Mouse (Mus musculus) limb, embryonic 13.5 days (tissue): ENCODE measurements around the gene Nol7. TPM values are rescaled to one million over a fixed set of nuclear protein-coding genes. Genes with fewer than 3 reads are reported as not detected.
A peak's percentile ranks its signal among the peaks of the same experiment; 100 is the strongest.

Source experiments
- ATAC-seq: fragments of 200-750 bp; cut with Nextera tagmentation; 2 replicates; pipeline ENCODE4 v1.8.0; 2017; ENCODE audit warnings: low read depth, moderate number of reproducible peaks, moderate TSS enrichment; ENCODE audit not compliant: low FRiP score
- H3K27ac ChIP-seq: fragments of 300-500 bp; sonication (generic); 2 replicates; pipeline ENCODE4 v1.5.1; 2015; ENCODE audit warnings: inconsistent platforms, mild to moderate bottlenecking, moderate library complexity
- H3K27me3 ChIP-seq: fragments of 300-500 bp; sonication (generic); 2 replicates; pipeline ENCODE4 v1.6.1; 2015; ENCODE audit warnings: mild to moderate bottlenecking, inconsistent platforms
- H3K36me3 ChIP-seq: fragments of 300-500 bp; sonication (generic); 2 replicates; pipeline ENCODE4 v1.6.1; 2015; ENCODE audit warnings: inconsistent platforms, mild to moderate bottlenecking, moderate library complexity
- H3K4me1 ChIP-seq: fragments of 300-500 bp; sonication (generic); 2 replicates; pipeline ENCODE4 v1.6.1; 2015; ENCODE audit warnings: inconsistent platforms
- H3K4me2 ChIP-seq: fragments of 300-500 bp; sonication (generic); replicated peaks from 2 replicates; pipeline ENCODE4 v1.6.1; 2015; ENCODE audit warnings: inconsistent platforms, mild to moderate bottlenecking, moderate library complexity
- H3K4me3 ChIP-seq: fragments of 300-500 bp; sonication (generic); 2 replicates; pipeline ENCODE4 v1.5.1; 2015; ENCODE audit warnings: moderate library complexity, mild to moderate bottlenecking, inconsistent platforms
- H3K9ac ChIP-seq: fragments of 300-500 bp; sonication (generic); 2 replicates; pipeline ENCODE4 v1.6.1; 2015; ENCODE audit warnings: mild to moderate bottlenecking, inconsistent platforms
- H3K9me3 ChIP-seq: fragments of 300-500 bp; sonication (generic); 2 replicates; pipeline ENCODE4 v1.6.1; 2016; ENCODE audit warnings: inconsistent platforms
- WGBS: fragments of 180-500 bp; shearing (Covaris S2); methylation state at CpG from one replicate; pipeline ENCODE4 v1.1.7; 2015; 5-methylcytosine and 5-hydroxymethylcytosine counted together
- polyA plus RNA-seq: library from polyadenylated mRNA; unstranded; fragments of >200 nt; fragmentation: Nextera tagmentation; extraction: Ambion mirVana; gene quantifications from 2 replicates; pipeline ENCODE4 v1.2.1, GENCODE M21; 2015

The Nol7 gene
- 146 and 148 TPM in 2 replicates for polyA plus RNA-seq

DNA sequence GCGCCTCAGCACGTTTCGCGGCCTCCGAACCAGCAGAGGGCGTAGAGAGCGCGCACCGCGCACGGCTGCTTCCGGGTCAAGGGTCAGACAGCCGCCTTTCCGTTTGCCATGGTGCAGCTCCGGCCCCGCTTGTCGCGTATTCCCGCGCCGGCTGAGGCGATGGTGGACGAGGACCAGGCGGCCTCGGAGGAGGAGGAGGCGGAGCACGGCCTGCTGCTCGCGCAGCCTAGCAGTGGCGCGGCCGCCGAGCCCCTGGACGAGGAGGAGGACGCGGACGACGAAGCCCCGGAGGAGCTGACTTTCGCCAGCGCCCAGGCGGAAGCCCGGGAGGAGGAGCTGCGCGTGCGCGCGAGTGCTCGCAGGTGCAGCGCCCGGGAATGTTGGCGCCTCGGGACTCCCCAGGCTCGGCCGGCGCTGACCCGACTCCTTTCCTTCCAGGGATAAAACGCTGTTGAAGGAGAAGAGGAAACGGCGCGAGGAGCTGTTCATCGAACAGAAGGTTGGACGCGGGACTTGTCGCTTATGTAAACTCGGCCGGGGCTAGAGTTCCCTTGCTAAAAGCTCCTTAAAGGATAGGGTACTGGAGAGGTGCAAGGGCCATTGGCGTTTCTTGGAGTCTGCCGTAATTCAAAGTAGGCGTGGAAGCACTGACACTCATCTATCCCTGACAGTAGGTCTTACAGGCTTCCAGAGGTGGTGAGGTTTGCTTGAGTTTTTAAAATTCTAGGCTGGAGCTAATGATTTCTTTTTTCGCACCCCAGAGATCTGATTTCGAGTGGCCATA is at the start of gene Nol7:
Nol7 (plus strand) TSS at position 94 of the 784 bp plus-strand sequence.
- 1% methylated on average over 72 of the region's 72 CpGs for WGBS
- peak; percentile 90 for ATAC-seq
- Histone ChIP-seq H3K9ac (peak within 1 kb of the TSS; percentile 89), H3K36me3 (peaks cover 57% of the 10 kb centered on the region), H3K27ac (peak within 1 kb of the TSS; percentile 92), H3K9me3 (peaks cover 7% of the 10 kb centered on the region; the same call in 1 of the 2 replicates), H3K27me3 (no peaks in the 10 kb centered on the region), H3K4me3 (peak within 1 kb of the TSS; percentile 75), H3K4me2 (peak within 1 kb of the TSS; percentile 69), H3K4me1 (peaks cover 13% of the 10 kb centered on the region)

DNA sequence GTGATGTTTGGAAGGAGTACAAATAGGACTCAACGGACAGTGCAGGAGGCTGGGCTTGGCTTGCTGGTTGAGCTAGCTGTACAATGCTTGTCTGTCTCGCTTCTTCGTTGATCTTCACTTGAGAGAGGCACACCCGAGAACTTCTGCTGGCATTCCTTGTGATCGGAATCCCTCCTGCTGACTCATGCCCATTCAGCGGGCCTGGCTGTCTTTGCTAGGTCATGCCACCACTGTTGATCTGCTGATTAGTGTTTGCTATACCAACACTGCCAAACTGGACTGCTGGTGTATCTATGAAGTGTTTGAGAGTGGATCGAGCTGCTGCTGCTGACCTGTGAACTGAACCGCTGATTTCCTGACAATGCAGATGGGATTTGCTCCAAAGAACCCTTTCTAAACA is 48.8 kb upstream of the Nol7 start:
- no peaks in the 10 kb centered on the region for H3K9me3 ChIP-seq
- H3K4me2 ChIP-seq = no peak overlapping the region
- ATAC-seq = no peak
- H3K27ac ChIP-seq = no peak overlapping the region
- H3K9ac ChIP-seq = no peak overlapping the region
- H3K36me3 ChIP-seq = no peaks in the 10 kb centered on the region
- 86% methylated on average over 8 of the region's 8 CpGs for WGBS
- peaks cover 6% of the 10 kb centered on the region; the same call in 1 of the 2 replicates for H3K4me1 ChIP-seq
- H3K4me3 ChIP-seq = no peak overlapping the region
- H3K27me3 ChIP-seq = no peaks in the 10 kb centered on the region

DNA sequence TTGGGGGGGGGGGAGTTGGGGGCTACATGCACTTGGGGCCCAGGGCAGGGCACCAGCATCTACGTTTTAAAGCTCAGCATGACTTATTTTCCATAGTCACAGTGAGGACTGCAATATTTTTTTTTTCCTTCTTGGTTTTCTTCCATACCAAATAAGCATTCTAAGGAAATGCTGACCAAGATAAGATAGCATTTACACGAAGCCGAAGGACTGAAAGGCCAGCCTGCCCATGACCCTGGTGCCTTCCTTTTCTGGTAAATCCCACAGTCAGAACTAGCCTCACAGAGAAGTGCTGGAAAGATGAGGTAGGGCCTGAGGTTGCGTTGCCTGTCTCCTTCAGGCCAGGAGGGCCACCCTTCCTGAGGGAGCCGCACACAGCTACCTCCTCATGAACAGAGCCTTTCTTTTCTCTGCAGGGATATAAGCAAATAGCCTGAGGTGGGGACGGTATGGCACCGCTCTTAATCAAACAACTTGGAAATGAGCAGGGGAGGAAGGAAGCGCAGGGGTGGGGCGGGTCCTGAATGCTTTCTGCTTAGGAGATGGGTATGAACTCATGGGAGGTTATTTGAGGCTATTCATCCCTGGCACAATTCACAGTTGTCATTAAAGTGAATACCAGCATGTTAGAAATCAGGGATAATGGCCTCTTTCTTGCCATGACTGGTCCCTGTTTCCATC is 47.6 kb upstream of the Nol7 start:
- no peak overlapping the region for H3K4me3 ChIP-seq
- no peaks in the 10 kb centered on the region for H3K27me3 ChIP-seq
- no peak for ATAC-seq
- H3K9me3 ChIP-seq = no peaks in the 10 kb centered on the region
- H3K4me1 ChIP-seq = peaks cover 16% of the 10 kb centered on the region; the same call in 1 of the 2 replicates
- H3K36me3 ChIP-seq = no peaks in the 10 kb centered on the region
- 82% methylated on average over 9 of the region's 9 CpGs for WGBS
- no peak overlapping the region for H3K9ac ChIP-seq
- H3K4me2 ChIP-seq = no peak overlapping the region
- H3K27ac ChIP-seq = no peak overlapping the region

DNA sequence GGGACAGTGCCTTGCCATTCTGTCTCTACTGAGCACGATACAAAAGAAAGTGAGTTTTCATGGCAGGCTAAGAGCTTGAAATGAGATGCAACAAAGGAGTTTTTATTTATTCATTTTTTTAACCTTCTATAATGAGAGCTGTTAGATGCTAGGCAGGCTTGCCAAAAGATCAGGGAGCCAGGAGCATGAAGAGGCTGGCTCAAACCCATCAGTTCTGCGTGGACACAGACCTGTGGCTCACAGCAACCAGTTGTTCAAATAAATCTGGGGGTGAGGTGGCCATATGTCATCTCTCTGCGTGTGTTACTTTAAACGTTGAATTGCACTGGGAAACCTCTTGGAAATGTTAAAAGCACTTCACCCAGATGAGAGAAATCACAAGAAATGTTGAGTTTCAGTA is 44.8 kb upstream of the Nol7 start:
- Histone ChIP-seq H3K4me2 (no peak overlapping the region), H3K9me3 (no peaks in the 10 kb centered on the region), H3K4me1 (peaks cover 21% of the 10 kb centered on the region), H3K27me3 (no peaks in the 10 kb centered on the region), H3K9ac (no peak overlapping the region), H3K27ac (no peak overlapping the region), H3K4me3 (no peak overlapping the region), H3K36me3 (no peaks in the 10 kb centered on the region)
- 69% methylated on average over 4 of the region's 4 CpGs for WGBS
- ATAC-seq = no peak

DNA sequence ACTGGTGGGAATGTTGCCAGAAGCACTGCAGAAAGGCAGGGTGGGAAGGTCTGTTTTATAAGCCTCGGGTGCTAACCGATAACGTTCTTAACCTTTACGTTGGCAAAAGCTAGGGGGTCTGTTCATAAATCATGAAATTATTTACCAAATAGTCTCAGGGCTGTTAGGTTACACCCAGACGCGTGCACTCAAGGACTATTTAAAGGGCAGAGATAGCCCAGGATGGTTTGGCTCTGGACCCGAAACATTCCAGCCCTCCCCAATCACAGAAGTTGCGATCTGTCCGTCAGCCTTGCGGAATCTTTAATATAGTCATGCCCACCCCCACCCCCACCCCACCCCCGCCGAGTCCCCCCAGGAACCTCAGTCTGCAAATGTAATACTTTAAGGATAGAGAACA is 43.8 kb upstream of the Nol7 start:
- no peak for ATAC-seq
- Histone ChIP-seq H3K27me3 (no peaks in the 10 kb centered on the region), H3K4me1 (peaks cover 21% of the 10 kb centered on the region), H3K9me3 (no peaks in the 10 kb centered on the region), H3K36me3 (no peaks in the 10 kb centered on the region), H3K4me2 (no peak overlapping the region), H3K4me3 (no peak overlapping the region), H3K9ac (no peak overlapping the region), H3K27ac (no peak overlapping the region)
- 48% methylated on average over 12 of the region's 12 CpGs for WGBS

DNA sequence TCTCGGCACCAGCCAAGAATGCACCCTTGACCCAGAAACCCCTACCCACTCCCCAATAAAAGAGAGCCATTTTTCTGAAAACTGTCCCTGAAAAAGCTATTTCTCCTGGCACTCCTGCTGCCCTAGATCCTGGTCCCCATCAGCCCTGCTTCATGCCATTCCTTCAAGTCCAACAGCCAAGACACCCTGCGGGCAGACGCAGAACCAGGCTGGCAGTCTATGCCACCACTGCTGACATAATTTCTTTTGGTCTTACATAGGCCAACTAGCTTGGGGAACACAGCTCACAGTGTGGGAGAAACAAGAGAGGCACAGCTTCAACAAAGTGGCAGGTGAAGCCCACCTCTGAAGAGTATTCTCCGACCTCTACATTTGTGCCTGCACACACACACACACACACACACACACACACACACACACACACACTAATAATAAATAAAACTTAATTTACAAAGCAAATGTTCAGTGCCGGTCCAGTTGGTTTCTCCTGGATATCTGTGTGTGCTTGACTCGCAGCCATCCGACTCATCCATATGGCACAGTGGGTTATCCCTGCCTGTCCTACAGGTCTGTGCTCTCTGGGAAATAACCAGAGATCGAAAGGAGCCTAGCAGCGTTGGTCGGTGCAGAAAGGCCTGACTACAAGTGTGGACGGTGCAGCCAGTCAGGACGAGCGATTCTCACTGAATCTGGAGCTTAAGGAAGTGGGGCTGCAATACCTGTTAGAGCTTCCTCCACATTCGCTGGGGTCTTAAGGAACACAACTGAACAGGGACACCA is 41.7 kb upstream of the Nol7 start:
- H3K27me3 ChIP-seq = no peaks in the 10 kb centered on the region
- no peaks in the 10 kb centered on the region for H3K36me3 ChIP-seq
- H3K4me2 ChIP-seq = no peak overlapping the region
- ATAC-seq = no peak
- H3K27ac ChIP-seq = no peak overlapping the region
- no peaks in the 10 kb centered on the region for H3K9me3 ChIP-seq
- H3K4me1 ChIP-seq = peaks cover 21% of the 10 kb centered on the region
- WGBS = 86% methylated on average over 14 of the region's 14 CpGs
- no peak overlapping the region for H3K4me3 ChIP-seq
- no peak overlapping the region for H3K9ac ChIP-seq

DNA sequence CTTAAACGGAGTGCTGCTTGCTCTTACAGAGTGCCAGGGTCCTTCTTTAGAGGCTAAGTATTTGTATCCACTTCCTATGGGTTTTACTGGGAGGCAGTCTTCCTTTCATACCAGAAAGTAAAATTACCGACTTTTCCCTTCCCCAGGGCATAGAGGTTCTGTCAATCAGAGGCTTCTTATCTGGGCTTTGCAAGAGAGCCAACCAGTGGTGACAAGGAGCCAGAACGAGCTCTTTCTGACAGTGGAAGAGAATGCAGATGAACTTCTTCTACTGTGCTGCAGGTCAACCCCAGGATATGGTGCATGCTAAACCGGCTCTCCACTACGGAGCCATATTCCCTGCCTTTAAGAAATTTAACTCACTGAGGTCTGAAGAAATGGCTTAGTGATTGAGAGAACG is 37.7 kb upstream of the Nol7 start:
- H3K4me2 ChIP-seq = no peak overlapping the region
- H3K27ac ChIP-seq = no peak overlapping the region
- H3K9ac ChIP-seq = no peak overlapping the region
- no peaks in the 10 kb centered on the region for H3K27me3 ChIP-seq
- no peaks in the 10 kb centered on the region for H3K36me3 ChIP-seq
- WGBS = 64% methylated on average over 6 of the region's 6 CpGs
- ATAC-seq = no peak
- H3K4me1 ChIP-seq = peaks cover 6% of the 10 kb centered on the region; the same call in 1 of the 2 replicates
- no peak overlapping the region for H3K4me3 ChIP-seq
- H3K9me3 ChIP-seq = no peaks in the 10 kb centered on the region

DNA sequence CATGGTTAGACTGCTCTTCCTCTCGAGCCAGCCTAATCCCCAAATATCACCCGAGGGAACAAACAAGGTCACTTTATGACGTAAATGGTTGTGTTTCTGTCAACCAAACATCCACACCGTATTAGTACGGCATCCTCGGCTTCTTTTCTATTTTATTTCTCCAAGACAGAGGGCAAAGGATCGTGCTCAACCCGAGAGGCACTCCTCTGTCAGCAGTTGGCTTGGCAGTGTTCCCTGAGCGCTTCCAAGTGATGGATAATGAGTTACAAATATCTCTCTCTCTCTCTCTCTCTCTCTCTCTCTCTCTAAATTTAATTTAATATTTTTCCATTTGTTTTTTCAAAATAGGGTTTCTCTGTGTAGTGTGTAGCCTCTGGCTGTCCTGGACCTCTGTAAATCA is 35.8 kb upstream of the Nol7 start:
- H3K36me3 ChIP-seq = no peaks in the 10 kb centered on the region
- H3K27ac ChIP-seq = no peak overlapping the region
- 74% methylated on average over 9 of the region's 9 CpGs for WGBS
- no peaks in the 10 kb centered on the region for H3K9me3 ChIP-seq
- no peak overlapping the region for H3K4me3 ChIP-seq
- no peaks in the 10 kb centered on the region for H3K27me3 ChIP-seq
- no peak overlapping the region for H3K9ac ChIP-seq
- no peak for ATAC-seq
- H3K4me2 ChIP-seq = no peak overlapping the region
- H3K4me1 ChIP-seq = peaks cover 8% of the 10 kb centered on the region

DNA sequence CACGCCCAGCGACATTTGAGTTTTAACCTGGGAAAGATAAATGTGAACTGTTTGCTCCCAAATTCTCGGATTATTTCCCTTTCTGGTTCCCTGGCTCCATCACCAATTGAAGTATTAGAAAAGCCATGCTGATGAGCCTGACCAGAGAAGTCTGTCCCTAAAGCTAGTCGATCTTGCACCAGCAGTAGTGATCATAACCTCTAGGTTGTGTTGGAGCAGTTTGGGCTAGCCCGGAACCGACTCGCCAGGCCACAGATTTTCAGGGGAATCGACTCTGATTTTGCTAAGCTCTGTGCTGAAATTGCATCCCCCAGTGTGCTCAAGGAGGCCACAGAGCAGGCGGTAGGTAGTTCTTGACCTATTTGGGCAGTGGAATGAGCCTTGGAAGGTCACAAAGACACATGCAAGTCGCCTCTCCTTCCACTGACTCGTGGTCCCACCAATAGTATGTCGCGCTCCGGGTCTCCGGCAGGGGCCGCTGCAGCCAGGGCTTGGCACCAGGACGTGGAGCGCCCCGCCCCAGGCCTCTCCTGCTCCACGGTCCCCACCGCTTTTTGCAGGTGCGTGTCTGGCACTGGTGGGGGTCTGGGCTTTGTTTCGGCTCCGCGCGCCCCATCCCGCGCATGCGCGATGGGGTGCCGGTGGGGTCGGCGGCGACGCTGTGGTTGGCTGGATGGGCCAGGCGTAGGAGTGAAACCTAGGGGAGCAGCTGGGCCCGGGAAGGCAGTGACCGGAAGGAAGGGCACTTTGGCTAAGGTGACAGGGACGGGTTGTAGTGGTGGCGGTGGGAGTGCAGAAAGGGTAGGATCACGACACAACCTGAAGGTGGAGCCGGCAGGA is 33.0 kb upstream of the Nol7 start, which contains the start of gene Sirt5:
Sirt5 (plus strand) TSS at position 512 of the 840 bp plus-strand sequence.
- Histone ChIP-seq H3K9ac (peak within 1 kb of the TSS; percentile 80), H3K4me1 (peaks cover 8% of the 10 kb centered on the region), H3K9me3 (no peaks in the 10 kb centered on the region), H3K27me3 (no peaks in the 10 kb centered on the region), H3K27ac (peak within 1 kb of the TSS; percentile 52; the same call in 1 of the 2 replicates), H3K4me3 (peak within 1 kb of the TSS; percentile 63), H3K36me3 (no peaks in the 10 kb centered on the region), H3K4me2 (peak within 1 kb of the TSS; percentile 81)
- WGBS = 15% methylated on average over 42 of the region's 42 CpGs
- ATAC-seq = peak; percentile 95

DNA sequence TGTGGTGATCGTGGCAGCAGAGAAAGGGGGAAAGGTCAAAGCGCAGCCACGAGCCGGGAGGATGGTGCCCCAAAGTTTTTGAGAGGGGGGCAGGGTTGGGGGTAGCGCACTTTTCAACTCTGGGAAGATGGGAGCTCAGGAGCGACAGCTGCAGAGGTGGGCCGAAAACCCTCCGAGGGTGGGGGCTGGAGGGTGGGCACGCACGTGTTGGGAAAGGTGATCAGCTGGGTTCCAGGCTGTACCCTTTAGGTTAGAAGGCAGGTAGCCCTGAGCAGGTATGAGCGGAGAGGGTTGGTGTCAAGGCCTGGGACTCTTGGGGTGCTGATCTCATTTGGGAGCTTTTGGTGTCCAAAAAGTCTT is 32.4 kb upstream of the Nol7 start:
- H3K9ac ChIP-seq = peak overlapping the region; percentile 80
- ATAC-seq = peak; percentile 60; the same call in 1 of the 2 replicates
- no peaks in the 10 kb centered on the region for H3K9me3 ChIP-seq
- peak overlapping the region; percentile 63 for H3K4me3 ChIP-seq
- H3K4me2 ChIP-seq = peak overlapping the region; percentile 81
- peaks cover 8% of the 10 kb centered on the region for H3K4me1 ChIP-seq
- H3K27ac ChIP-seq = peak overlapping the region; percentile 52; the same call in 1 of the 2 replicates
- WGBS = 6% methylated on average over 11 of the region's 11 CpGs
- H3K27me3 ChIP-seq = no peaks in the 10 kb centered on the region
- H3K36me3 ChIP-seq = peaks cover 4% of the 10 kb centered on the region

DNA sequence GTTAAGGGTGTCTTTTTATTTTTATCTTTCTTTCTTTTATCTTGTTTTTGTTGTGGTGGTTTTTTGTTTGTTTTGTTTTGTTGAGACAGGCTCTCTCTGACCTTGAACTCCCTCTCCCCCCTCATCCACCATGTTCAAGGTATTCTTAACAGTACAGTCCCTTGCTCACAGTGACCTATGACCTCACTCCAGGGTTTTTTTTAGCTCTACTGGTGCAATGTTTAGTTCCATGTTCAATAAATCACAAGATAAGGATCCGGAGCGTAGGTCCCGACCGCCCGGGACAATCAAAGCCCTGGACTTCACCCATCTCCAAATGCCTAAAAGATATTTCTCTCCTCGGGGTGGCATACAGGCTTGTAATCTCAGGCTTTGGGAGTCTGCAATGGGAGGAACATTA is 28.1 kb upstream of the Nol7 start:
- H3K4me3 ChIP-seq = no peak overlapping the region
- peaks cover 8% of the 10 kb centered on the region for H3K4me1 ChIP-seq
- H3K27me3 ChIP-seq = no peaks in the 10 kb centered on the region
- H3K9me3 ChIP-seq = no peaks in the 10 kb centered on the region
- no peak overlapping the region for H3K27ac ChIP-seq
- WGBS = 91% methylated on average over 6 of the region's 6 CpGs
- peaks cover 39% of the 10 kb centered on the region for H3K36me3 ChIP-seq
- no peak overlapping the region for H3K4me2 ChIP-seq
- no peak for ATAC-seq
- H3K9ac ChIP-seq = no peak overlapping the region
